Mouse (Mus musculus): ENCODE results near the gene Axl.

Gene Axl

DNA sequence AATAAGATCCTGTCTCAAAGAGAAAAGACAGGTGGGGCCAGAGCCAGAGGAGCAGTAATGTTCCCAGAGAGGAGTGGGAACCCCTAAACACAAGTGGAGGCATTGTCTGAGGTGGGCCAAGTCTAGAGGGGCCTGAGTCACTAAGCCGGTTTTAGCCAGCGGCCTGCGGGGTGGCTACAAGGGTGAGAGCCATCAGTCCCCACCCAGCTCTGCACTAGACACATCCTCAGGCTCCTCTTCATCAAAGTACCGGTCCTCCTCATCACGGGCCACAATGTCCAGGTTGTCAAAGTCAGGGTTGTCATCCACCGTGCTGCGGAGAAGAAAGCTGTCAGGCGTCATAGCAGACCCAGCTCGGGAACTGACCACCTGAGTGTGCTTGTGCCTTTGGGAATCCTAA, 75.7 kb downstream of the Axl start:
- DNase-seq (ENCODE audit: inconsistent age in 2 of 2, low spot score in 1 of 2): no peak

DNA sequence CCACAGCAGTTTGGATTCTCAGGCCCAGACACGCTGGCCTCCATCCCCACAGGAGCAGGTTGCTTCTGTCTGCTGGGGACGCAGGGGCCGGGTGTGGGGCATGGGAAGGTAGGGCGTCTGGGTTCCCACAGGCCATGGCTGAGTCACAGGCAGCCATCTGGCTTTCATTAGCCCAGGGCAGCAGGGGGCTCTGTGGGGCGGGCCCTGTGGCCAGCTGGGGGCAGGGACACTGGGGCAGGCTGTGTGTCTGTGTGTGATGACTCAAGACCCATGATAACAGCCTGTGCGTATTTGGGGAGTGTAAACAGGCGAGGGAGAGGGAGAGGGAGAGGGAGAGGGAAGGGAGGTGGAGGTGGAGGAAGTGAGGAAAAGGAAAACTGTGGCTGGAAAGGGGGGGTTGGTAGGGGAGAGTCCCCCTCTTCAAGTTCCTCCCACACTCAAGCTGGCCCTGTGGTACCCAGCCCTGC, 76.7 kb downstream of the Axl start:
- peak; percentile 78 for DNase-seq (ENCODE audit: inconsistent age in 2 of 2, low spot score in 1 of 2)

DNA sequence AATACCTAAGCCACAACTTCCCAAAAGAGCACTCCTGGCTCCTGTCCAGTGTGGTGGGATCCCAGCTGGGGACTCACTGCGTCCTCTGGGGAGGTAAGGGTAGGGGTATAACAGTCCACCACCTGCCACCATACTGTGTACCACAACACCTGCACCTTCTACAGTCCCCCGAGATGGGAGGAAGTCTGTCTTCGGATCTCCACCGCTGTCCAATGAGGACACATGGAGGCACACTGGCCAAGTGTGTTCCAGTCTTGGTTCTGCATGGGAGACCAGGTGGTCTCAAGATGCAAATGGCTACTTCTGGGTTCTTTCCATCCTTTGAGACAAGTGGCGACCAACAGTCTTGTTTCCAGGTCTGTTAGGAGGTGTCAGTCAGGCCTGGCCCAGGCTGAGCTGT, 77.3 kb downstream of the Axl start:
- no peak for DNase-seq (ENCODE audit: inconsistent age in 2 of 2, low spot score in 1 of 2)

DNA sequence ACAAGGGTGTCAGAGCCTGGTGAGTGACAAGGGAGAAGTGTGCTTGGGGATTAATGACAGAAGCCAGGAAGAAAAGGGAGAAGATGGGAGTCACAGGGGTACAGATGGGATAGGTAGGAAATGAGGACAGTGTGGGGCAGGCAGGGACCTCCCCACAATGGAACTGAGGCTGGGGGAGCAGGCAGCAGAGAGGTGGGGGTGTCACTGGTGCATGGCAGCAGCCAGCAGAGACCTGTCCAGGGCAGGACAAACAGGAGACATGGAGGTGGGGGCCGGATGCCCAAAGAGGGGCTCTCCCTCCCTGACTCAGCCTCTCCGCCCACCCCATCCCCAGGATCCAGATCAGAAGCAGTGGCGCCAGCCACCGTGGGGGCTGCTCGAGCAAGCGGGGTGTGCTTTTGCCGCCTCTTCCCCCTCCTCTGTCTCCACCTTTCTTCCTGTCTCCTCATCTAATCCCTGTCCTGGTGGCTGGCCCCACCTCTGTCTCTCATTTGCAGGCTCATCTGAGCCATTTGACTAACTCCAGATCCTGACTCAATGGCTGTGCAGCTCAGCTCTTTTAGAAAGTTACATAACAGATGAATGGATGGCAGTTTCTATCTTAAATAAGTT, 77.9 kb downstream of the Axl start:
- peak; percentile 61 to 70 for DNase-seq (ENCODE audit: inconsistent age in 2 of 2, low spot score in 1 of 2)

DNA sequence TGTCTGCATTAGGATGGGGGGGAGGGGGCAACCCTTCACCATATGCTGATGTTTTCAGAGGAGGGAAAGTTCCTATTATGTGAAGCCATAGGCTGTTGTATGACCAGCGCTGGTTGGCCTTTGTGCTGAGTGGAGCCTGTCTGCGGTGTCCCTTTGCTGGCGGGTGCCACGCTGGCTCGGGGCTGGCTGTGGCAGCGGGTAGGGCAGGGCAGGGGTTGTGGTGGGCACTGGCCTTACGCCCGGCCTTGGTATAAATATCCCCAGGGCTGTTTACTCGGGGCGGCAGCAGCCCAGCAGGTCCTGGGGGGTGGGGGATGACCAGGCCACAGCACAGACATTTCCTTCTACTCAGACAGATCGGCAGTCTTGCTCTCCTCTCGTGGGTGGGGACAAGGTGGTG, 78.5 kb downstream of the Axl start:
- DNase-seq (ENCODE audit: inconsistent age in 2 of 2, low spot score in 1 of 2): peak in 1 of 2 experiments; percentile 63

DNA sequence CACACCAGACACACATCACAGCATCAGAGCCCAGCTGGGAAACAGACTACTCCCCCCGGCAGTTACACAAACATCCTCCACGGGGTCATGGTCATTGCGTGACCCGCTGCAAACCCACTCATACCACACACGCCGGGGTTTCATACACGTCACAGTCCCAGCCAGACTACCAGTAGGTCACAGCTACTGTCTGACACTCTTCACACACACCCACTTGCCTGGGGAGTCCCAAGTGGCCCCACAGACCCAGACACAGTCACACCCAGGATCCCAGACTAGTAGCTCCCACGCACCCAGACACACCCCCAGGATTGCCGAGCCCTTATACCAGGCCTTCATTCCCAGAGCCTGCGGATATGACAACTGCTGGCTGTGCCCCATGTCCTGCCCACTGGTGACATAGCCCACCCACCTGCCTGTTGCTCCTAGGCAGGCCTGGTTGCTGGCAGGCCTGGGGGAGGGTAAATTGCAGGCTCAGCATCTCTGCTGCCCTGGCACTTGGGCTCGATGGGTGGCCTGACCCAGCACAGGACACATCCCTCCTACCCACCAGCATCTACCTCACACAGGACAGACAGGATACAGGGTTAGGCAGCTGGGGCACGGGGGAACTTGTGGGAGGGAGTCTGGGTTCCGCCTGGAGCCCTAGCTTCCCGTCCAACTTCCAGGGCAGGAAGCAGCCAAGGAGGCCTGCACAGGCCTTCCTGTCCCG, 80.8 kb downstream of the Axl start:
- peak; percentile 62 to 78 for DNase-seq (ENCODE audit: inconsistent age in 2 of 2, low spot score in 1 of 2)

Data from adrenal gland, adult (tissue).